Mouse (Mus musculus) midbrain, embryonic 10.5 days (tissue): ENCODE data around the gene Slc38a4. TPM values are rescaled to one million over a fixed set of nuclear protein-coding genes. Genes with fewer than 3 reads are reported as not detected.

Source experiments
- DNase-seq: peaks from one replicate; pipeline ENCODE4 v3.0.0-alpha.2; 2017; ENCODE audit warnings: low spot score
- H3K27ac ChIP-seq: fragments of 300-500 bp; sonication (generic); replicated peaks from 2 replicates; pipeline ENCODE4 v1.5.1; 2016; ENCODE audit warnings: mild to moderate bottlenecking
- H3K27me3 ChIP-seq: fragments of 300-500 bp; sonication (generic); 2 replicates; pipeline ENCODE4 v1.6.1; 2016; ENCODE audit warnings: low read depth, mild to moderate bottlenecking; ENCODE audit not compliant: poor library complexity, severe bottlenecking
- H3K36me3 ChIP-seq: fragments of 300-500 bp; sonication (generic); 2 replicates; pipeline ENCODE4 v1.6.1; 2016; ENCODE audit warnings: mild to moderate bottlenecking, moderate library complexity
- H3K4me1 ChIP-seq: fragments of 300-500 bp; sonication (generic); 2 replicates; pipeline ENCODE4 v1.6.1; 2016
- H3K4me3 ChIP-seq: fragments of 300-500 bp; sonication (generic); 2 replicates; pipeline ENCODE4 v1.5.1; 2016; ENCODE audit warnings: mild to moderate bottlenecking, moderate library complexity
- H3K9me3 ChIP-seq: fragments of 300-500 bp; sonication (generic); replicated peaks from 2 replicates; pipeline ENCODE4 v1.6.1; 2016; ENCODE audit warnings: mild to moderate bottlenecking
- WGBS: fragments of 180-500 bp; shearing (Covaris S2); methylation state at CpG from one replicate; pipeline ENCODE4 v1.1.7; 2016; 5-methylcytosine and 5-hydroxymethylcytosine counted together
- polyA plus RNA-seq: library from polyadenylated mRNA; unstranded; fragments of >200 nt; fragmentation: Nextera tagmentation; extraction: Ambion mirVana; gene quantifications from 2 replicates; pipeline ENCODE4 v1.2.1, GENCODE M21; 2016

Slc38a4 gene
- polyA plus RNA-seq, 1 experiment from 2014 or later: 27.3 TPM

DNA sequence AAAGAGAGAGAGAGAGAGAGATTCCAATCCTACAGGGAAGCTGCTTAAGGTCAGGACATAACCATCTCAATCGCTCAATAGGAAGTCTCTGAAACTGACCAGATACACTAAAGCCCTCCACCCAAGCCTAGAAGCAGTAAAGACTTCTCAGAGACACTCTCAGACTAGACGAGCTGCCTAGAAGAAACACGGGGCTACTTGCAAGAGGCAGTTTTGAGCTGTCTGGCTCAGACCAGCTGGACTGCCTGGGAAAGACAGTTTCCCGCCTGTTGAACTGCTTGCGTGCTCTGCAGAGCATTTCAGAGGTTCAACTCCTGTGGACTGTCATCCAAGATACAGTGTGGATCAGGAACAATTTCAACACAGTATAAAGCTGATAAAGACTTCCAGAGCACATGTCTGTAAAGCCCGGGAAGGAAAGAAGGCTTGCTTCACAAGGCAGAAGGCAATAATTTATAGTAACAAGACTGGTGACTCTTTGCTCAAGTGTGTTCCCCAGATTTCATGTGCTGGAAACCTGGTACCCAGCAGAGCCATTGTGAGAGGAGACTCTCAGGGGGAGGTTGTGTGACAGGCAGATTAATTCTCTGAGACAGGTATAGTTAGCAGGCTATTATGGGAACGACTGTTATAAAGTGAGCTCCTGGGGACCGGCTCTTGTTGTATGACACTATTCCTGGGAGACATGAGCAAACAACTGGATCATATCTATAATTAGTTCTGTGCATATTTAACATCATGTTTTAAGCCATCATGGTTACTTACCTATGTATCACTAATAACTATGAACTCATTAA lies 11.8 kb upstream of the Slc38a4 start:
- H3K27ac ChIP-seq: no peak overlapping the region
- H3K9me3 ChIP-seq: no peaks in the 10 kb centered on the region
- no peaks in the 10 kb centered on the region for H3K27me3 ChIP-seq
- WGBS: 77% methylated on average over 8 of the region's 8 CpGs
- H3K36me3 ChIP-seq: no peaks in the 10 kb centered on the region
- no peak for DNase-seq
- H3K4me1 ChIP-seq: 0 out of 2 replicates have a peak, but pooled peaks cover 3% of the 10 kb centered on the region
- H3K4me3 ChIP-seq: no peak overlapping the region

DNA sequence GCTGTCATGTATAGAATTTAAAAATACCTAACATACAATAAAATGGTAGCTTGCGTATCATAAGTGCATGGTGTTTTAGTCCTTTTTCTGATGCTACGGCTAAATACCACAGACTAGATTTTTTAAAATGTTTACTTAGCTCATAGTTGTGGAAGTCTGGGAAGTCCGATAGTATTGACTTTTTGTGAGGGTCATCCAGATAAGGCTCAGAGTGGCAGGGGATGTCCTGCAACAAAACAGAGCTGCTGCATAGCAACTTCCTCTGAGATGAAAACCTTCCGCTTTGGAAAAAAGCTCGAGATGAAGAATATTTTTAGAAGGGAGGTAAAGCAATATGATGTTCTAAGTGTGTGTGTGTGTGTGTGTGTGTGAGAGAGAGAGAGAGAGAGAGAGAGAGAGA lies 11.2 kb upstream of the Slc38a4 start:
- DNase-seq: no peak
- Histone ChIP-seq H3K27me3 (no peaks in the 10 kb centered on the region), H3K4me3 (no peak overlapping the region), H3K4me1 (0 out of 2 replicates have a peak, but pooled peaks cover 3% of the 10 kb centered on the region), H3K36me3 (no peaks in the 10 kb centered on the region), H3K27ac (no peak overlapping the region), H3K9me3 (no peaks in the 10 kb centered on the region)
- 83% methylated on average over 5 of the region's 5 CpGs for WGBS

DNA sequence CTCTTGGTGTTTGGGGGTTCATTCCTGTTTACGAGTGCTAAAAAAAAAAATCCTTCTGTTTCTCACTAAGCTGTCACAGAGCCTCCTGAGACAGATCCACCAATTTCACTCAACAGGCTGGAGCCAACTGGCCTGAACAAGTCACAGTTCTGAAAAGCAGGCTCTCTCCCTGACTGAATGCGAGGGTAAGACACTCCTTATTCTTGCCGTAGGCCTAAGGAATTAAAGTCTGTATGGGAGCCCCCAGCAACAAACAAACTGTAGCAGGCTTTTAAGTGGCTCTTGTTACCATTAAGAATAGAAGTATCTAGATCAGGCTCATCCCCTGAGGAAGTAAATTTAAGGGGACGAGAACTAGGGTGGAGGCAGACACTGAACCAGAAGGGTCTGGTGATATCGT lies 7.5 kb upstream of the Slc38a4 start:
- H3K9me3 ChIP-seq: no peaks in the 10 kb centered on the region
- H3K36me3 ChIP-seq: no peaks in the 10 kb centered on the region
- no peaks in the 10 kb centered on the region for H3K27me3 ChIP-seq
- 92% methylated on average over 5 of the region's 5 CpGs for WGBS
- H3K27ac ChIP-seq: no peak overlapping the region
- no peak overlapping the region for H3K4me3 ChIP-seq
- no peak for DNase-seq
- 0 out of 2 replicates have a peak, but pooled peaks cover 3% of the 10 kb centered on the region for H3K4me1 ChIP-seq

DNA sequence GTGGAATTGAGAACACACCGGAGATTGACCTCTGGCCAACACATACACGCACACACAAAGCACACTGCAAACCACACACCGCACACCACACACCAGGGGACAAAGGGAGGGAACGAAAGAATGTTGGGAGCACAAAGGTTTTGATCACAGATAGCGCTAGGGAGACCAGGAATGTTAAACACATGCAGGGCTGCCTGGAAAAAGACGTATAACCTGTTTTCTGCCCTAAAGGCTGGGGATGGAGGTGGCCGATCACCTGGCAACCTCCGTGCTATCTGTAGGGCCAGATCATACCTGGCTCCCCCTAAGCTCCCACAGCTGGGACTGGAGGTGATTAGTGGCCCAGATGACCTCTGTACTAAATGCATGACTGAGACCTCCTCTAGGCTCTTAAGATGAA lies 5.2 kb upstream of the Slc38a4 start:
- no peak for DNase-seq

DNA sequence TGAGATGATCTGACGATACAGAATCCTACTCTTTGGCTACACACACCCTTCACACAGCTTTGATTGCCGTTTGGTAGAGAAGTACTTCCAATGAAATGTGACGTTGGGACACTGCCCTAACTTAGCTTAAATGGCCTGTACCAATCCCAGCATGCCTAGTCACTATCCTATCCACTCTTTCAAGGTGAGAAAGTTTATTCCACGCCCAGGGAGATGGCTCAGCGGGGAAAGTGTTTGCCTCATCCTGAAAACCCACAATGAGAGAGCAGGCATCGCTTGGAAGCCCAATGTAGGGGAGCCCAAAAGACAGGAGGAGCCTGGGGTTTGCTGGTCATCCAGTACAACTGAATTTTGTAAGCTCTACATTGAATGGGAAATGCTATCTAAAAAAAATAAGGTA lies 4.8 kb upstream of the Slc38a4 start:
- no peaks in the 10 kb centered on the region for H3K36me3 ChIP-seq
- no peak overlapping the region for H3K27ac ChIP-seq
- no peaks in the 10 kb centered on the region for H3K27me3 ChIP-seq
- WGBS: 91% methylated on average over 6 of the region's 6 CpGs
- 0 out of 2 replicates have a peak, but pooled peaks cover 3% of the 10 kb centered on the region for H3K9me3 ChIP-seq
- H3K4me3 ChIP-seq: no peak overlapping the region
- DNase-seq: no peak
- H3K4me1 ChIP-seq: 0 out of 2 replicates have a peak, but pooled peaks cover 3% of the 10 kb centered on the region

More for the DNA sequence above, 5.2 kb upstream of the Slc38a4 start:
- Histone ChIP-seq H3K4me3 (no peak overlapping the region), H3K27ac (no peak overlapping the region), H3K27me3 (no peaks in the 10 kb centered on the region), H3K9me3 (no peaks in the 10 kb centered on the region), H3K36me3 (no peaks in the 10 kb centered on the region), H3K4me1 (no peaks in the 10 kb centered on the region)
- 88% methylated on average over 8 of the region's 8 CpGs for WGBS

DNA sequence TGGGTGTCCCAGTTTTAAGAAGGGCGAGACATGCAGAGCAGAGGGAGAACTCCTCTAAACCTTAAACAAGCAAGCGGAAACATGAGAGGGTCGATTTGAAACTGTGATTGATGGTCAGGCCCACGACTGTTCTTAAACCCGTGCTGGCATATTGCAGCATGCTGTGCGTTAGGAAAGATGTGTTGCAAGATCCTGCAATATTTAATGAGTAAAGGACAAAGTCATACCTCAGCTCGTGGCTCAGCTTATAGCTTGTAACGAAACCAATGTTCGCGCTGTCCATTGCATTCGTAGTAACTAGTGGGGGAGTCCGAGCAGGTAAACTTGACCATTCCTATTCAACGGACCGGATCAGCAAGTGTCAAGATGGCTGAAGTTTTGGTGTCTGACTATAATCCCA lies 4.3 kb upstream of the Slc38a4 start:
- Histone ChIP-seq H3K27me3 (no peaks in the 10 kb centered on the region), H3K4me3 (no peak overlapping the region), H3K36me3 (no peaks in the 10 kb centered on the region), H3K9me3 (peaks cover 7% of the 10 kb centered on the region), H3K4me1 (0 out of 2 replicates have a peak, but pooled peaks cover 4% of the 10 kb centered on the region), H3K27ac (no peak overlapping the region)
- 92% methylated on average over 14 of the region's 14 CpGs for WGBS
- no peak for DNase-seq

DNA sequence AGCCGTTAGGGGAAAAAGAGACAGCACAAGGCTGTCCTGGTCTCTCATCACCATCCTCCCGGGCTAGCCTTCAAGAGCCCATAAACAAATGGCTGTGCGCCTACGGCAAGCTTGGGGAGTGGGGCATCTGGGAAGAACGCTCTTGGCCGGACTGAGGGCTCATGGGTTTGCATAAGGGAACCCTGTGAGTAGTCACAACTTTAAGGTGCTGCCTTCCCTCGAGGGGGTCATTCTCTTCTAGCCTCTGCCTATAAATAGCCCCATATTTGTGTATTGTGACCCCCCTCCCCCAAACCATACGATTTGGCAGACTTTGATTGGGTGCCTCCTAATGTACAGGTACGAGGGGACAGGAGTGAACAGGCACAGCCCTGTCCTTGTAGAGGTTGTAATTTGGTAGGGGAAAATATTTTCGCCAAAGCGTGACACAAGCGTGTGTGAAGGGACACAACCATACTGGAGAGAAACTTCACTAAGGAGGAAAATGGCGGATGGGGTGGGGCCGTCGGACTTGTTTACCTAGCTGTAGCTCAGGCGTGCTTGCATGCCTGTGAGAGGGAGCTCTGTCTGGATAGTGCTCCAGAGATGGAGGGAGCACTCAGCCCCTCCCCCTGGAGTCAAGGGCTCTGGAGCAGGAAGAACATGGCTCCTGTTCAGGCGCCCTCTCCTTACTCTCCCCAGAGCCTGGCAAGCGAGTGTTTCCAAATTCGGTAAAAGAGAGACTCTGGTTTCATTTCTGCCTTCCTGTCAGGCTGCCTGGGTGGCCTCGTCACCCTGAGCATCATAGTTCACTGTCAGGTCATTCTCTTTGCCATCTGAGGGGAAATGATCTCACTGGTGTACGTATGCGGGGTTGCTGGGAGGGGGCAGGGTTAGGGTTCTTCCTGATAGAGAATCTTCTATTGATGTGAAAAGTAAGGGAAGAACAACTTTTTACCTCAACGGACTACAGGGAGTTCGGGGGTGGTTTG lies 3.6 kb upstream of the Slc38a4 start:
- DNase-seq: no peak
- peaks cover 11% of the 10 kb centered on the region; the same call in 1 of the 2 replicates for H3K4me1 ChIP-seq
- no peak overlapping the region for H3K4me3 ChIP-seq
- H3K9me3 ChIP-seq: peaks cover 15% of the 10 kb centered on the region
- H3K27ac ChIP-seq: no peak overlapping the region
- no peaks in the 10 kb centered on the region for H3K36me3 ChIP-seq
- WGBS: 87% methylated on average over 24 of the region's 24 CpGs
- no peaks in the 10 kb centered on the region for H3K27me3 ChIP-seq

DNA sequence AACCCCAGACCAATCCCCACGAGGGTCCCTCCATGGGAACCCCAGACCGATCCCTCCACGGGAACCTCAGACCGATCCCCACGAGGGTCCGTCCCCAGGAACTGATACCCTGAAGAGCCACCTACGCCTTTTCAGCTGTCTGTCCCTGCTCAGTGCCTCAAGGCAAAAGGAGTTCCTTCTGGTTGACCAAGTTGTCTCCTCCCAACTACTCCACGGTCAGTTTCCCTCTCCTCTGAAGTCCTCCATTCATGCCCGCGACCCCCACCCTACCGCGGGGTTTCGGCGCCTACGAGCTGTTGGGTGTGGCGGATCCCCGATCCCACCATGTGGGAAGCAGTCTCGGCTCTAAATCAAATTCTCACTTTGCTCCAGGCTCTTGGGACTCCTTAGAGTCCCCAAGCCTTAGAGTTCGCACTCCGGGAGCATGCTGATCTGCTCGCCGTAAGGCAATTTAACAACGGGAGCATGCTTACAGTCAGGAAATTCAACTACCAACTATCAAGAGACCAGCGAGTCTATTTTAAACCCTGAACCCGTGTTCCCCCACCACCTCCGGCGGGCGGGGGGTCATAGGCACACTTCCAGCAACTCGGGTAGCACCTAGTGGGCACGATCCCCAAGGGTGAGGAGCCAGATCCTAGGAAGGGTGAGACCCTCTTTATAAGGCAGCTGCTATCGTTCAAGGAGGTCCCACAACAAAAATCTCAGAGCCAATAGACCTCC lies 828 bp downstream of the Slc38a4 start:
- H3K36me3 ChIP-seq: no peaks in the 10 kb centered on the region
- peaks cover 16% of the 10 kb centered on the region; the same call in 1 of the 2 replicates for H3K4me1 ChIP-seq
- H3K9me3 ChIP-seq: peaks cover 19% of the 10 kb centered on the region
- DNase-seq: peak; percentile 37
- H3K27ac ChIP-seq: peak overlapping the region; percentile 14; the same call in 1 of the 2 replicates
- no peaks in the 10 kb centered on the region for H3K27me3 ChIP-seq
- peak overlapping the region; percentile 54 for H3K4me3 ChIP-seq
- WGBS: 42% methylated on average over 31 of the region's 31 CpGs

DNA sequence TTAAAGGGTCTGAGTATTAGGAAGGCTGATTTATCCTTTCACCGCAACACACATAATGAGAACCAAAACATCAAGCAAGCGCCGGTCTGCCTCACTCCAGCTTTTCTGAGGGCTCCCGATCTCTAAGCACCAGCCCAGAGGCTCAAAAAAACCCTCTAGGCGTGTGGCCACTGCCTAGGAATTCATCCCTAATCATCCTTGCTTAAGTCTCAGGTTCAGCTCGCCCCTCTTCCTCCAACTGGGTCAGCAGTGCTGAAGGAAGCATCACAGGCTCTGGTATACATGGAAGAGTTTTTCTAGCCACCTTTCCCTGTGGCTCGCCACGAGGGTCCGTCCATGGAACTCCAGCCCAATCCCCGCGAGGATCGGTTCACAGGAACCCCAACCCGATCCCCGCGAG lies 1.6 kb downstream of the Slc38a4 start:
- Histone ChIP-seq H3K4me3 (peak overlapping the region; percentile 54), H3K27ac (no peak overlapping the region), H3K36me3 (no peaks in the 10 kb centered on the region), H3K9me3 (peaks cover 19% of the 10 kb centered on the region), H3K4me1 (peaks cover 22% of the 10 kb centered on the region; the same call in 1 of the 2 replicates), H3K27me3 (no peaks in the 10 kb centered on the region)
- DNase-seq: no peak
- 56% methylated on average over 15 of the region's 15 CpGs for WGBS

DNA sequence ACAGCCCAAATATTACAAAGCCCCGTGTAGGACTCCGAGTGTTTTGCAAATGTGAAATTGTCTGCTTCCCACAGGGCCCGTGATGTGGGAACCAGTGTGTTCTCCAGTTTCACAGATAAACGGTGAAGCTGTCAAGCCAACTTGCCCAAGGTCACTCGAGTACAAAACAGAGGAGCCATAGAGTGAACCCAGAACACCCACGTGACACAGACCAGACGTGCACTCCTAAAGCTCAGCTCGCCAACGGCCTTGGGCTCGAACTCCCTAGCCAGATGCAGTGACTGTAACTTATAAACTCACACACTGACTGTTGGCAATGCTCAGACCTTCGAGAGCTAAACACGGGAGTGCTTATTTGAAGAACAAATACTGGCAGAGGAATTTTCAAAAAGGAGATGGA lies 5.3 kb downstream of the Slc38a4 start:
- H3K27me3 ChIP-seq: no peaks in the 10 kb centered on the region
- peaks cover 15% of the 10 kb centered on the region for H3K9me3 ChIP-seq
- no peak overlapping the region for H3K27ac ChIP-seq
- 81% methylated on average over 12 of the region's 12 CpGs for WGBS
- no peak overlapping the region for H3K4me3 ChIP-seq
- no peaks in the 10 kb centered on the region for H3K36me3 ChIP-seq
- peaks cover 17% of the 10 kb centered on the region; the same call in 1 of the 2 replicates for H3K4me1 ChIP-seq
- no peak for DNase-seq

DNA sequence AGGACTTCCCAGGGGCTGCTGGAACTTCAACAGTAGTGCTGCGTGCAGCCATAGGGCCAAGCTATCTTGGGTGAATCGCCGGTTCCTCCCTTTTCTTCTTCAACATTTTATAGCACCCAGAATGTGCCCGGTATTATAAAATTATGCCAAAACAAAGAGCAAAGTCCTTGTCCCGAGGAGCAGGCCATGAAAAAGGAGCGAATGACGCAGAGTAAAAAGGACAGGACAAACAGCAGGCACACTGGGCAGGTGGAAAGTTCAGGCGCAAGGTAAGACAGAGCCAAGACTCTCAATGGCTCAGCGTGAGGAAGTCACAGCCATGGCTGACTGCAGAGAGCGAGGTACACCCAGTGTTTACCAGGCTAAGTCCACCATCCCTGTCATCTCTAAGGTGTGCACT lies 5.7 kb downstream of the Slc38a4 start:
- DNase-seq: no peak
- Histone ChIP-seq H3K27ac (no peak overlapping the region), H3K27me3 (no peaks in the 10 kb centered on the region), H3K4me3 (no peak overlapping the region), H3K36me3 (no peaks in the 10 kb centered on the region), H3K9me3 (peaks cover 10% of the 10 kb centered on the region), H3K4me1 (peaks cover 17% of the 10 kb centered on the region; the same call in 1 of the 2 replicates)
- 68% methylated on average over 10 of the region's 10 CpGs for WGBS

DNA sequence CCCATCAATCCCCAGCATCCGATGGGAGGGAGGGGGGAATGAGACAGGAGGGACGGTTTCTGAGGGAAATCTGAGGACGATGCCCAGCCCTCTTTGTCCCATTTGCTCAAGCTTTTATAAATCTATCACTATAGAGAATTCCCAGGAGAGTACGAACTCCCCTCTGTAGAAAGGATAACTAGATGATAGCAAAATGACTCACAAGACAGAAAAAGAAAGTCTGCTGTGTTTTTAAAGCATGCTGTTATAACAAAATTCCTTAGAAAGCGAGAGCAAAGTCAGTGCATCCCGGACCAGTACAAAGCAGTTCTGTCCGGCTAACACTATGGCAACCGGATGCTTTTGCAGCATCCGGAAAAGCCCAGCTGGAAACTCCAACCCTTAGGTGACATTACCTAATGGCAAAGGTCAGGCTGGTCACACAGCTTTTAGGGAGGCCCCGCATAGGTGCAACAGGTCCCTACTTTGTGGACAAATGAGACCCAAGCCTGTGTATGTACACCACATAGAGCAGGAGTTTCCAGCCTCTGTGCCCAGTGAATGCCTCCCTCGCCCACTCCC lies 6.4 kb downstream of the Slc38a4 start:
- Histone ChIP-seq H3K36me3 (no peaks in the 10 kb centered on the region), H3K9me3 (peaks cover 4% of the 10 kb centered on the region), H3K27me3 (no peaks in the 10 kb centered on the region), H3K4me3 (no peak overlapping the region), H3K4me1 (peaks cover 11% of the 10 kb centered on the region; the same call in 1 of the 2 replicates), H3K27ac (0 out of 2 replicates have a peak overlapping the region, but pooled peaks have one; percentile 13)
- DNase-seq: no peak
- WGBS: 70% methylated on average over 11 of the region's 11 CpGs
